Mouse (Mus musculus): Measurements from ENCODE around the gene Mief2. TPM values are rescaled to one million over a fixed set of nuclear protein-coding genes. Genes with fewer than 3 reads are reported as not detected.

Gene Mief2
- total RNA-seq, 2 experiments from 2014 or later = 1.3 TPM; not detected in 1

GRCm38 (mm10) chr11:60775578-60775977 lies 47.4 kb downstream of the Mief2 start:
- no peak for ATAC-seq (replicated peaks; ENCODE audit: low FRiP score, poor library complexity, severe bottlenecking)

GRCm38 (mm10) chr11:60776107-60776828 lies 48.1 kb downstream of the Mief2 start:
- peak; percentile 13 for ATAC-seq (replicated peaks; ENCODE audit: low FRiP score, poor library complexity, severe bottlenecking)

- ATAC-seq (replicated peaks; ENCODE audit: low FRiP score, poor library complexity, severe bottlenecking) = peak; percentile 90
Measured at GRCm38 (mm10) chr11:60776829-60777740, 48.9 kb downstream of the Mief2 start, which contains the start of the genes Top3a and Smcr8. Top3a (minus strand) TSS chr11:60777365. Smcr8 (plus strand) TSS chr11:60777524.

GRCm38 (mm10) chr11:60777801-60778370 lies 49.7 kb downstream of the Mief2 start:
- no peak for ATAC-seq (replicated peaks; ENCODE audit: low FRiP score, poor library complexity, severe bottlenecking)

GRCm38 (mm10) chr11:60779673-60780189 lies 51.5 kb downstream of the Mief2 start:
- no peak for ATAC-seq (replicated peaks; ENCODE audit: low FRiP score, poor library complexity, severe bottlenecking)

Other genes starting within 250 kb of the Mief2 start
- 9.8 and 10.2 TPM in 2 replicates for gene Alkbh5, start 192.0 kb upstream of the Mief2 start, total RNA-seq (2015; ENCODE audit: low replicate concordance)
- gene Alkbh5, start 192.0 kb upstream of the Mief2 start, total RNA-seq (2017; ENCODE audit: low replicate concordance) = 10.9 and 13.8 TPM in 2 replicates
- gene Llgl1, start 28.7 kb upstream of the Mief2 start, total RNA-seq (2015; ENCODE audit: low replicate concordance) = 3.8 and 5.6 TPM in 2 replicates
- 2.5 and 3.1 TPM in 2 replicates for gene Llgl1, start 28.7 kb upstream of the Mief2 start, total RNA-seq (2017; ENCODE audit: low replicate concordance)
- gene Flii, start 1.1 kb upstream of the Mief2 start, total RNA-seq (2015; ENCODE audit: low replicate concordance) = 26.9 and 54.8 TPM in 2 replicates
- 32.3 and 66.9 TPM in 2 replicates for gene Flii, start 1.1 kb upstream of the Mief2 start, total RNA-seq (2017; ENCODE audit: low replicate concordance)
- gene Top3a, start 49.0 kb downstream of the Mief2 start, total RNA-seq (2015; ENCODE audit: low replicate concordance) = 5.6 and 7.1 TPM in 2 replicates
- 4.5 and 11.9 TPM in 2 replicates for gene Top3a, start 49.0 kb downstream of the Mief2 start, total RNA-seq (2017; ENCODE audit: low replicate concordance)
- gene Smcr8, start 49.1 kb downstream of the Mief2 start, total RNA-seq (2015; ENCODE audit: low replicate concordance) = 10.0 and 11.3 TPM in 2 replicates
- gene Smcr8, start 49.1 kb downstream of the Mief2 start, total RNA-seq (2017; ENCODE audit: low replicate concordance) = 3.5 and 5.6 TPM in 2 replicates
- 1.5 and 5.4 TPM in 2 replicates for gene Shmt1, start 83.3 kb downstream of the Mief2 start, total RNA-seq (2015; ENCODE audit: low replicate concordance)
- gene Shmt1, start 83.3 kb downstream of the Mief2 start, total RNA-seq (2017; ENCODE audit: low replicate concordance) = 5.3 and 10.9 TPM in 2 replicates
- gene Dhrs7b, start 102.2 kb downstream of the Mief2 start, total RNA-seq (2015; ENCODE audit: low replicate concordance) = 2.3 TPM in 1 of 2 replicates, not detected in the other
- 1.4 and 4.7 TPM in 2 replicates for gene Dhrs7b, start 102.2 kb downstream of the Mief2 start, total RNA-seq (2017; ENCODE audit: low replicate concordance)
- 1.9 and 8.8 TPM in 2 replicates for gene Tmem11, start 150.9 kb downstream of the Mief2 start, total RNA-seq (2015; ENCODE audit: low replicate concordance)
- 7.2 and 13.5 TPM in 2 replicates for gene Tmem11, start 150.9 kb downstream of the Mief2 start, total RNA-seq (2017; ENCODE audit: low replicate concordance)
- 6.1 and 7.1 TPM in 2 replicates for gene Natd1, start 186.4 kb downstream of the Mief2 start, total RNA-seq (2015; ENCODE audit: low replicate concordance)
- gene Natd1, start 186.4 kb downstream of the Mief2 start, total RNA-seq (2017; ENCODE audit: low replicate concordance) = 2.4 and 4.5 TPM in 2 replicates
- gene Map2k3, start 203.6 kb downstream of the Mief2 start, total RNA-seq (2015; ENCODE audit: low replicate concordance) = 28.1 and 29.7 TPM in 2 replicates
- 21.6 and 45.6 TPM in 2 replicates for gene Map2k3, start 203.6 kb downstream of the Mief2 start, total RNA-seq (2017; ENCODE audit: low replicate concordance)